Mouse (Mus musculus) heart, embryonic 14.5 days (tissue): ENCODE measurements at regions not wholly inside any gene's neighbourhood (a gene's known extent, or its start where the extent isn't known, plus 50 kb on each side); places are given as distances from the start of the nearest gene placed in this dataset.

ENCODE experiments used
- ATAC-seq: fragments of 200-750 bp; cut with Nextera tagmentation; 2 replicates; pipeline ENCODE4 v1.8.0; 2017; ENCODE audit warnings: low read depth, moderate TSS enrichment; ENCODE audit not compliant: insufficient number of reproducible peaks, insufficient read depth, low FRiP score
- H3K27ac ChIP-seq, 2 experiments: fragments of 200-500 bp in 1 of 2; fragments of 300-500 bp in 1 of 2; sonication (generic) in 1 of 2; replicated peaks in 1 of 2; 2 replicates each; pipeline ENCODE4 v1.5.1; 2012 to 2014; ENCODE audit warnings: low read depth in 2 of 2, low read length in 2 of 2, control low read depth in 1 of 2, mild to moderate bottlenecking in 1 of 2, mixed read lengths in 1 of 2; ENCODE audit not compliant: control insufficient read depth in 1 of 2, insufficient read depth in 1 of 2
- H3K27me3 ChIP-seq: fragments of 300-500 bp; sonication (generic); 2 replicates; pipeline ENCODE4 v1.6.1; 2014; ENCODE audit warnings: mild to moderate bottlenecking, low read length, control low read depth; ENCODE audit not compliant: control insufficient read depth, insufficient read depth
- H3K36me3 ChIP-seq: fragments of 300-500 bp; sonication (generic); 2 replicates; pipeline ENCODE4 v1.6.1; 2014; ENCODE audit warnings: mild to moderate bottlenecking, control low read depth, low read length, mixed read lengths; ENCODE audit not compliant: control insufficient read depth, insufficient read depth
- H3K4me1 ChIP-seq, 2 experiments: fragments of 200-500 bp in 1 of 2; fragments of 300-500 bp in 1 of 2; sonication (generic) in 1 of 2; 2 replicates each; pipeline ENCODE4 v1.6.1; 2012 to 2014; ENCODE audit warnings: low read length in 2 of 2, control low read depth in 1 of 2, mixed read lengths in 1 of 2; ENCODE audit not compliant: control insufficient read depth in 2 of 2, insufficient read depth in 2 of 2
- H3K4me2 ChIP-seq: fragments of 300-500 bp; sonication (generic); 2 replicates; pipeline ENCODE4 v1.6.1; 2014; ENCODE audit warnings: mild to moderate bottlenecking, low read length
- H3K4me3 ChIP-seq, 2 experiments: fragments of 200-500 bp in 1 of 2; fragments of 300-500 bp in 1 of 2; sonication (generic) in 1 of 2; 2 replicates each; pipeline ENCODE4 v1.5.1; 2012 to 2014; ENCODE audit warnings: low read length in 2 of 2, mild to moderate bottlenecking in 2 of 2, control low read depth in 1 of 2, low read depth in 1 of 2, moderate library complexity in 1 of 2; ENCODE audit not compliant: control insufficient read depth in 1 of 2, insufficient read depth in 1 of 2
- H3K9ac ChIP-seq: fragments of 300-500 bp; sonication (generic); 2 replicates; pipeline ENCODE4 v1.6.1; 2014; ENCODE audit warnings: mild to moderate bottlenecking, low read length
- H3K9me3 ChIP-seq: fragments of 300-500 bp; sonication (generic); 2 replicates; pipeline ENCODE4 v1.6.1; 2016; ENCODE audit warnings: low read length, control low read depth; ENCODE audit not compliant: control insufficient read depth
- whole genome bisulfite sequencing: fragments of 180-500 bp; shearing (Covaris S2); extraction: QIAGEN DNeasy Blood & Tissue Kit; methylation state at CpG from one replicate; pipeline ENCODE4 v1.1.7; 2014; 5-methylcytosine and 5-hydroxymethylcytosine counted together

DNA sequence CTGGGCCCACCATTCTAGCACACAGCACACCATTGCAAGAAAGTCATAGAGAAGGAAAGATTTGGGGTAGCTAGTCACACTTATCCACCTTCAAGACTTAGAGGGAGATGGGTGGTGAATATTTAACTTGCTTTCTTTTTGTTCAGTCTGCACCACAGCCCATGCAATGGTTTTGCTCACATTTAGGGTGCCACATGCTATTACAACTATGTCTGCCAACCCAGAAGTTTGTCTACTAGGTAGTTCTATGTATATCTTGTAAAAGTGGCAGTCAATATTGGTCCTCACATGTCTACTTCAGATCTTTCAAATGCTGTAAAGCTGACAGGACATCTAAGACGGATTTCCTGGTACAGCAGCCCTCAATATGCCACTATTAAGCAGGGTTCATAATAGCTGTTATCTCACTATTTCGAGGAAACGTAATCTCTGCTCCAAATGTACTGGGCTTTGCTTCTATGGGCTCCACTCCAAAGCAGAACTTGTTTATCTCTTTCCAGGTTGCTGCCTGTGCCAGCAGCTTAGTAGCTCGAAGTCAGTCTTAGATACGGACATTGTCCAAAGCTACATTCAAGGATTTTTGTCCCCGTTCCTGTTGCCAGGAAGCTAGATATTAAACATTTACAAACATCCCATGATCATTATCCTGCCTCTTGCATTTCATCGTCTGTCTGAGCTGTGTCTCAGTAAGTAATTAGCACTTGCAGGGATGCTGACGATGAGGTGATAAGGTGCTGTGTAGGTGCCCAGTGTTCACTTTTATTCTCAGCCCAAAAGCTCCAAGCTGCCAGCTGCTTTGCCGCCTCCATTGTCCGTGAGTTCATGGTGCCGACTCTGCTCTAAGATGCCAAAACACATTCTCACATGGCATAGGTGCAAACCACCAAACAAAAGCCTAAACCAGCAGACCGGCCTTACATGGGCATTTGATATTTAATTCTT lies 327.8 kb upstream of the Robo2 start:
- Histone ChIP-seq H3K36me3 (no peaks in the 10 kb centered on the region), H3K4me2 (peak overlapping the region; percentile 53), H3K27me3 (no peaks in the 10 kb centered on the region), H3K27ac (no peak overlapping the region), H3K4me1 (peaks cover 3 to 11% of the 10 kb centered on the region in 2 experiments; a peak in 3 of 4 replicates), H3K4me3 (no peak overlapping the region), H3K9me3 (no peaks in the 10 kb centered on the region), H3K9ac (no peak overlapping the region)
- ATAC-seq: no peak; the same call in 1 of the 2 replicates
- 26% methylated on average over 12 of the region's 12 CpGs for WGBS

GRCm38 (mm10) chr16:74732940-74733776 lies 321.5 kb upstream of the Robo2 start:
- Histone ChIP-seq H3K4me2 (no peak overlapping the region), H3K4me3 (no peak overlapping the region), H3K27me3 (no peaks in the 10 kb centered on the region), H3K27ac (no peak overlapping the region), H3K9ac (no peak overlapping the region), H3K9me3 (no peaks in the 10 kb centered on the region), H3K36me3 (no peaks in the 10 kb centered on the region), H3K4me1 (peaks cover 2 to 7% of the 10 kb centered on the region in 2 experiments; a peak in 3 of 4 replicates)
- ATAC-seq: no peak
- WGBS: 81% methylated on average over 9 of the region's 9 CpGs

DNA sequence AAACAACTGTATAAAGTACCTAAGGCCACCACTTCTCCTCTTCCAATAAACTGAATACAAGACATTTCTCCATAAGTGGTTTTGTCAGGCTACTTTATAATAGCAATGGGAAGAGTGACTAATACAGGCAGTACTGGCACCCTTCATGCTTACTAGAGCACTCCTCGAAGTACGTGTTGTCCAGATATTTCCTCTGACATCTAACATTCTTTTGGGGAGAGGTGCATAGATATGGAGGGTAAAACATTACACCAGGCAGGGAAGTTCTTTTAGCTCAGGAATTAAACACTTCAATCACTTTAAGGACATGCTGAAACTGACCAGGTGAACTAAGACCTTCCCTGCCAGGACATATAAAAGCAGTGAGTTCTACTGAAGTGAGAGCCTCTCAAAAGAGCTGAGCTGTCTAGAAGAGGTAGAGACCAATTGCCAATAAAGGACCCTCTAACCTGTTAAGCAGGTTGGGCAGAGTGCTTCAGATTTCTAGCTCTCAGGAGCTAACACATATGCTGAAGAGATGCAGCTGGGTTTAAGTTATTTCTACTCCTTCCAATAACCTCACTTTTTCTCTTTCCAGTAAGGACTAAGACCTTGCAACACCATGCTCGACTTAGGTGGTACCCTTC lies 318.7 kb upstream of the Robo2 start:
- H3K27me3 ChIP-seq: no peaks in the 10 kb centered on the region
- no peak for ATAC-seq
- WGBS: 35% methylated on average over 3 of the region's 3 CpGs
- H3K27ac ChIP-seq: no peak overlapping the region
- no peaks in the 10 kb centered on the region for H3K9me3 ChIP-seq
- no peak overlapping the region for H3K4me3 ChIP-seq
- H3K36me3 ChIP-seq: no peaks in the 10 kb centered on the region
- no peak overlapping the region for H3K4me2 ChIP-seq
- H3K4me1 ChIP-seq: peaks cover 2 to 7% of the 10 kb centered on the region in 2 experiments; a peak in 3 of 4 replicates
- H3K9ac ChIP-seq: no peak overlapping the region

DNA sequence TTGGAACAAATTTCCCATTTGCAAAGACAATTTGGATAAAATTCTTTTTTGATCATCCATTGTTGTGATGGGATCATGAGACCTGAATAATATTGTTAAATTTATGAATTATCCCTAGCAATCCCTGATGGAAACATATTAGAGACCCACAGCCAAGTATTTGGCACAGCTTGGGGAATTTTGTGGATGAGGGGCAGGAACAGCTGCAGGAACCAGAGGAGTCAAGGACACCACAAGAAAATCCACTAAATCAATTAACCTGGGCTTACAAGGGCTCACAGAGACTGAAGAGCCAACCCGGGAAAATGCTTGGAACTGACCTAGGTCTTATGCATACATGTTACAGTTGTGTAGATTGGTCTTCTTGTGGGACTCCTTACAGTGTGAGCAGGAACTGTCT lies 311.6 kb upstream of the Robo2 start:
- WGBS: 68% methylated on average over 1 of the region's 1 CpGs
- Histone ChIP-seq H3K9me3 (no peaks in the 10 kb centered on the region), H3K27me3 (no peaks in the 10 kb centered on the region), H3K4me1 (no peaks in the 10 kb centered on the region), H3K9ac (no peak overlapping the region), H3K4me2 (no peak overlapping the region), H3K36me3 (no peaks in the 10 kb centered on the region), H3K27ac (no peak overlapping the region), H3K4me3 (no peak overlapping the region)
- no peak for ATAC-seq

DNA sequence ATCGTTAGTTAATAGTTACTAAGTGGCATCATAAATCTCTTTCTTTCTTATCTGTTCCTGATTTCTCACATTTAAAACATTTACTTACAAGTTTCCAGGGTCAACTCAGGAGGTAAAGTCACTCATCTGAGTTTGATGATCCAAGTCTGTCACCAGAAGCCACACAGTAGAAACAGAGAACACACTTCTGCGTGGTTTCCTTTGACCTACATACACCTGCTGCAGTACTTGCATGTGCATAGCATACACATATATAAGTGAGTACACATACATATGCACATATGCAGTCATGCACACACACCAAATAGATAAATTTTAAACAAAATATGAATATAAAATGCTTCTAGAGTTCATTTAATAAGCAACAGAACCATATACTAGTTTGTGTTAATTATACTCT lies 306.5 kb upstream of the Robo2 start:
- Histone ChIP-seq H3K9ac (no peak overlapping the region), H3K4me3 (no peak overlapping the region), H3K4me1 (peaks cover 0 to 7% of the 10 kb centered on the region in 2 experiments; a peak in 2 of 4 replicates), H3K36me3 (no peaks in the 10 kb centered on the region), H3K27me3 (no peaks in the 10 kb centered on the region), H3K27ac (no peak overlapping the region), H3K4me2 (no peak overlapping the region), H3K9me3 (no peaks in the 10 kb centered on the region)
- no peak for ATAC-seq
- 79% methylated on average over 2 of the region's 2 CpGs for WGBS

DNA sequence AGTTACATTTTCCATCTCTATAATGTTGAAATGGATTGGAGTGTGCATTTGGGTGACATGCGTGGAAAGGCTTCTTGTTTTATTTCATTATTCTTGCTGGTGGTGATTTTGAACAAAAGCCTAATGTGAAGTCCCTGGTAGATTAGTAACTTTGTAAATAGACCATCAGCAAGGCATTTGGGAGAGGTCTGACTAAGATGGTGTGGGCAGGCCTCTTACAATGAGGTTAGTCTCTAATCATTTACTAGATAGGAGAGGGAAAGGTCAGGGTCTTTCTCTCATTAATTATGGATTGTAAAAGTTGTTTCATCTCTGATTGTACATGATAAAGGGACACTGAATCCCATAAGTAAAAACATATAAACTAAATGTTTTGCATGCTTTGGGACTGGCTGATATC lies 306.0 kb upstream of the Robo2 start:
- no peak for ATAC-seq
- Histone ChIP-seq H3K9me3 (no peaks in the 10 kb centered on the region), H3K4me1 (peaks cover 0 to 7% of the 10 kb centered on the region in 2 experiments; a peak in 2 of 4 replicates), H3K27ac (no peak overlapping the region), H3K4me3 (no peak overlapping the region), H3K9ac (no peak overlapping the region), H3K36me3 (no peaks in the 10 kb centered on the region), H3K27me3 (no peaks in the 10 kb centered on the region), H3K4me2 (no peak overlapping the region)
- WGBS: 82% methylated on average over 1 of the region's 1 CpGs

- H3K9me3 ChIP-seq: no peaks in the 10 kb centered on the region
- WGBS: 65% methylated on average over 1 of the region's 1 CpGs
- peaks cover 0 to 7% of the 10 kb centered on the region in 2 experiments; a peak in 2 of 4 replicates for H3K4me1 ChIP-seq
- no peak overlapping the region for H3K4me2 ChIP-seq
- H3K4me3 ChIP-seq: no peak overlapping the region
- ATAC-seq: no peak
- no peaks in the 10 kb centered on the region for H3K36me3 ChIP-seq
- H3K9ac ChIP-seq: no peak overlapping the region
- no peaks in the 10 kb centered on the region for H3K27me3 ChIP-seq
- H3K27ac ChIP-seq: no peak overlapping the region
Observed at GRCm38 (mm10) chr16:74714950-74715349, 303.3 kb upstream of the Robo2 start.
